Mouse (Mus musculus): ENCODE data around the gene Sumo3. TPM values are rescaled to one million over a fixed set of nuclear protein-coding genes. Genes with fewer than 3 reads are reported as not detected.

Gene Sumo3
- polyA plus RNA-seq, 1 experiment from 2014 or later: 82.3 TPM

MicroRNAs encoded within 50 kb of the gene (microRNA counts, 519-probe panel; counts per million panel counts)
- microRNA mmu-miR-1930: 594 counts per million, percentile 2 among the panel's probes with 10 or more counts

Small RNAs within 50 kb of the gene (microRNA-seq; reads per million reads assigned to microRNA genes)
- 8.6 reads per million, percentile 25 among the genes with 10 or more reads in this experiment for gene Mir1930

Other genes starting within 250 kb of the Sumo3 start
- 1.1 and 1.5 TPM in 2 replicates for gene Adarb1, start 187.8 kb upstream of the Sumo3 start, polyA plus RNA-seq (2015; fragmentation: Nextera tagmentation; extraction: Ambion mirVana)
- gene Fam207a, start 90.3 kb upstream of the Sumo3 start, polyA plus RNA-seq (2015; fragmentation: Nextera tagmentation; extraction: Ambion mirVana): 12.1 and 13.8 TPM in 2 replicates
- gene Itgb2, start 75.8 kb upstream of the Sumo3 start, polyA plus RNA-seq (2015; fragmentation: Nextera tagmentation; extraction: Ambion mirVana): 18.2 and 20.6 TPM in 2 replicates
- gene Pttg1ip, start 24.4 kb upstream of the Sumo3 start, polyA plus RNA-seq (2015; fragmentation: Nextera tagmentation; extraction: Ambion mirVana): 87.3 and 94.5 TPM in 2 replicates
- 0.61 TPM in 1 of 2 replicates, not detected in the other for gene Gm49325, start 100 bp downstream of the Sumo3 start, polyA plus RNA-seq (2015; fragmentation: Nextera tagmentation; extraction: Ambion mirVana)
- 43.7 and 46.3 TPM in 2 replicates for gene Ube2g2, start 16.2 kb downstream of the Sumo3 start, polyA plus RNA-seq (2015; fragmentation: Nextera tagmentation; extraction: Ambion mirVana)
- gene Tspear, start 80.5 kb downstream of the Sumo3 start, polyA plus RNA-seq (2015; fragmentation: Nextera tagmentation; extraction: Ambion mirVana): 0.05 TPM in 1 of 2 replicates, not detected in the other
- not detected in 2 replicates for gene Gm19402, start 84.7 kb downstream of the Sumo3 start, polyA plus RNA-seq (2015; fragmentation: Nextera tagmentation; extraction: Ambion mirVana)
- not detected in 2 replicates for gene Gm9508, start 91.1 kb downstream of the Sumo3 start, polyA plus RNA-seq (2015; fragmentation: Nextera tagmentation; extraction: Ambion mirVana)
- gene Gm10272, start 100.5 kb downstream of the Sumo3 start, polyA plus RNA-seq (2015; fragmentation: Nextera tagmentation; extraction: Ambion mirVana): not detected in 2 replicates
- gene Gm10024, start 105.4 kb downstream of the Sumo3 start, polyA plus RNA-seq (2015; fragmentation: Nextera tagmentation; extraction: Ambion mirVana): not detected in 2 replicates
- gene Gm10142, start 109.7 kb downstream of the Sumo3 start, polyA plus RNA-seq (2015; fragmentation: Nextera tagmentation; extraction: Ambion mirVana): not detected in 2 replicates
- not detected in 2 replicates for gene Krtap12-1, start 114.5 kb downstream of the Sumo3 start, polyA plus RNA-seq (2015; fragmentation: Nextera tagmentation; extraction: Ambion mirVana)
- not detected in 2 replicates for gene Gm10100, start 120.4 kb downstream of the Sumo3 start, polyA plus RNA-seq (2015; fragmentation: Nextera tagmentation; extraction: Ambion mirVana)
- not detected in 2 replicates for gene Gm18596, start 136.5 kb downstream of the Sumo3 start, polyA plus RNA-seq (2015; fragmentation: Nextera tagmentation; extraction: Ambion mirVana)
- not detected in 2 replicates for gene Gm9736, start 145.3 kb downstream of the Sumo3 start, polyA plus RNA-seq (2015; fragmentation: Nextera tagmentation; extraction: Ambion mirVana)
- gene Gm3233, start 153.6 kb downstream of the Sumo3 start, polyA plus RNA-seq (2015; fragmentation: Nextera tagmentation; extraction: Ambion mirVana): not detected in 2 replicates
- not detected in 2 replicates for gene Gm3238, start 165.2 kb downstream of the Sumo3 start, polyA plus RNA-seq (2015; fragmentation: Nextera tagmentation; extraction: Ambion mirVana)
- not detected in 2 replicates for gene Gm7138, start 170.8 kb downstream of the Sumo3 start, polyA plus RNA-seq (2015; fragmentation: Nextera tagmentation; extraction: Ambion mirVana)
- gene Gm3250, start 176.4 kb downstream of the Sumo3 start, polyA plus RNA-seq (2015; fragmentation: Nextera tagmentation; extraction: Ambion mirVana): not detected in 2 replicates
- gene Gm7137, start 182.1 kb downstream of the Sumo3 start, polyA plus RNA-seq (2015; fragmentation: Nextera tagmentation; extraction: Ambion mirVana): not detected in 2 replicates
- gene Gm9639, start 189.0 kb downstream of the Sumo3 start, polyA plus RNA-seq (2015; fragmentation: Nextera tagmentation; extraction: Ambion mirVana): not detected in 2 replicates
- gene Gm19668, start 193.0 kb downstream of the Sumo3 start, polyA plus RNA-seq (2015; fragmentation: Nextera tagmentation; extraction: Ambion mirVana): not detected in 2 replicates
- not detected in 2 replicates for gene Gm9507, start 205.7 kb downstream of the Sumo3 start, polyA plus RNA-seq (2015; fragmentation: Nextera tagmentation; extraction: Ambion mirVana)
- not detected in 2 replicates for gene Gm2696, start 208.6 kb downstream of the Sumo3 start, polyA plus RNA-seq (2015; fragmentation: Nextera tagmentation; extraction: Ambion mirVana)
- gene Krtap10-4, start 221.0 kb downstream of the Sumo3 start, polyA plus RNA-seq (2015; fragmentation: Nextera tagmentation; extraction: Ambion mirVana): not detected in 2 replicates
- gene Krtap10-10, start 229.8 kb downstream of the Sumo3 start, polyA plus RNA-seq (2015; fragmentation: Nextera tagmentation; extraction: Ambion mirVana): not detected in 2 replicates
- gene Gm36176, start 240.7 kb downstream of the Sumo3 start, polyA plus RNA-seq (2015; fragmentation: Nextera tagmentation; extraction: Ambion mirVana): not detected in 2 replicates
- not detected in 2 replicates for gene Gm10318, start 246.8 kb downstream of the Sumo3 start, polyA plus RNA-seq (2015; fragmentation: Nextera tagmentation; extraction: Ambion mirVana)